Mouse (Mus musculus): Measurements from ENCODE around the gene Mga. TPM values are rescaled to one million over a fixed set of nuclear protein-coding genes. Genes with fewer than 3 reads are reported as not detected.

The Mga gene
- total RNA-seq (2012; rRNA removed): 30.1 and 34.0 TPM in 2 replicates
- 21.8 and 23.9 TPM in 2 replicates for total RNA-seq (2014; rRNA removed)
- 25.8 and 37.5 TPM in 2 replicates for polyA plus RNA-seq (2012; ENCODE audit: insufficient read length, low read depth)

DNA sequence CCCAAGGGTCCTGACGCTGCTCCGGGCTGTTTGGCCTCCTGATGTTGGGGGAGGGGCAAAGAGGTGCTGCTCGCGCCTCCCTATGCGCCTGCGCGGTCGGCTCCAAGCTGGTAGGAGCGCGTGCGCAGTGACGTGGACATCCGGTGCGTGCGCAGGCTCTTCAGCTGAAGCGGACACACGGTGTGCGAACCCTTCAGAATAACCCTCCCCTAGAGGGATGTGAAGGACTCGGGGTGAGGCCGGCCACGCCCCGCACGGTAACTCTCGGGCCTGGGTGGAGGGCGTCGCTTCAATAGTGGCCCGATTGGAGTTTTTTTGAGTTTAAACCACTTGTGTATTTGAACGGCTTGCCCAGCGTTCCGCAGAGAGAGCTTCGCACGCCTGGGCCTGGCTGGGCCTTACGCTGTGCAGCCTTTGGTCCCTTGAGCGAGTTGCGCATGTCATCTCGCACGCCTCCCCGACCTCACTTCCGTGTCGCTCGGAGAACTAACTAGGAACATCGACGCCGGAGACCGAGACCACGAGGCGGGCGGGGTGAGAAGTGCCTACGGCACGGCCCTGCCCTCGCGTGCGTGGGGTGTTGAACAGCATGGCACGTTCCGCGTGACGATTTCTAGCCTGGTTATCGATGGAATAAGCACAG, at the start of gene Mga:
TSS of gene Mga (plus strand) at position 139 of the 643 bp plus-strand sequence.
- dilution Hi-C loops (cut with MboI; ENCODE audit: extremely low pct_ligation_motif_present, extremely low pct_unique_long_range_greater_than_20kb, low sequenced_read_pairs): no loop called here
- Histone ChIP-seq H3K36me3 (replicated peaks in 1 of 2; ENCODE audit: control insufficient read depth in 1 of 2, insufficient read depth in 1 of 2, low read length in 1 of 2) (peaks cover 0 to 8% of the 10 kb centered on the region in 2 experiments), H3K4me1 (ENCODE audit: control insufficient read depth in 1 of 2, insufficient read depth in 2 of 2) (peaks cover 0 to 34% of the 10 kb centered on the region in 2 experiments; a peak in 2 of 4 replicates), H3K4me3 (replicated peaks in 1 of 3; ENCODE audit: low read depth in 2 of 3, low read length in 2 of 3, poor library complexity in 1 of 3) (peak within 1 kb of the TSS; percentile 49 to 77 (median 65)), H3K27ac (ENCODE audit: insufficient read depth, low read depth) (peak within 1 kb of the TSS; percentile 60), H3K27me3 (replicated peaks) (peaks cover 15% of the 10 kb centered on the region), H3K4me2 (ENCODE audit: insufficient read depth, low read depth, poor library complexity, severe bottlenecking) (peak within 1 kb of the TSS; percentile 82), H3K9me3 (replicated peaks; ENCODE audit: low read length) (no peaks in the 10 kb centered on the region), H3K9ac (ENCODE audit: insufficient read depth, low read depth) (peak within 1 kb of the TSS; percentile 65), H3K79me2 (replicated peaks; ENCODE audit: control insufficient read depth, extremely low read depth, insufficient read depth, poor library complexity, severe bottlenecking) (peaks cover 29% of the 10 kb centered on the region)
- in situ Hi-C loops (cut with MboI; ENCODE audit: low pct_ligation_motif_present, low pct_unique_long_range_greater_than_20kb, low sequenced_read_pairs): loop anchor here (10.0 kb wide), 1 partner anchor 202 kb away; no protein-coding TSS in a partner anchor
- TF ChIP-seq POLR2A (IDR thresholded peaks at IDR 0.05; ENCODE audit: low read depth, low read length) (peak; percentile 95), USF2 (conservative IDR thresholded peaks at IDR 0.05; ENCODE audit: low read depth, low read length) (no peak; the same call in 1 of the 2 replicates), CTCF (conservative IDR thresholded peaks at IDR 0.05 in 1 of 2, IDR thresholded peaks at IDR 0.05 in 1 of 2; ENCODE audit: low read depth in 2 of 2, low read length in 2 of 2) (no peak), MEF2A (IDR thresholded peaks at IDR 0.05; ENCODE audit: borderline replicate concordance, low read depth, low read length) (peak; percentile 29; the same call in 1 of the 2 replicates), KAT2A (IDR thresholded peaks at IDR 0.05; ENCODE audit: insufficient replicate concordance, low read length) (peak; percentile 41; the same call in 1 of the 2 replicates), ETS1 (conservative IDR thresholded peaks at IDR 0.05; ENCODE audit: low read depth, low read length) (peak; percentile 33), TCF12 (IDR thresholded peaks at IDR 0.05; ENCODE audit: low read depth, low read length) (peak; percentile 69; the same call in 1 of the 2 replicates), SIN3A (IDR thresholded peaks at IDR 0.05; ENCODE audit: low read length) (peak; percentile 82; the same call in 1 of the 2 replicates), HCFC1 (IDR thresholded peaks at IDR 0.05; ENCODE audit: low read depth, low read length) (peak; percentile 72), MAFK (IDR thresholded peaks at IDR 0.05; ENCODE audit: insufficient replicate concordance, low read length) (no peak), USF1 (IDR thresholded peaks at IDR 0.05; ENCODE audit: low read depth, low read length) (no peak; the same call in 1 of the 2 replicates), MAZ (IDR thresholded peaks at IDR 0.05; ENCODE audit: low read depth, low read length) (no peak; the same call in 1 of the 2 replicates), RAD21 (IDR thresholded peaks at IDR 0.05; ENCODE audit: low read depth, low read length) (no peak), ZC3H11A (IDR thresholded peaks at IDR 0.05; ENCODE audit: low read depth, low read length) (no peak), JUND (conservative IDR thresholded peaks at IDR 0.05; ENCODE audit: low read depth, low read length) (no peak), BHLHE40 (IDR thresholded peaks at IDR 0.05; ENCODE audit: low read depth, low read length) (peak; percentile 78), ELF1 (IDR thresholded peaks at IDR 0.05; ENCODE audit: low read depth, low read length) (peak; percentile 87), MXI1 (IDR thresholded peaks at IDR 0.05; ENCODE audit: low read depth, low read length) (peak; percentile 87), SMC3 (IDR thresholded peaks at IDR 0.05; ENCODE audit: low read depth, low read length) (no peak), IRF4 (IDR thresholded peaks at IDR 0.05; ENCODE audit: low read depth, low read length) (no peak), PAX5 (IDR thresholded peaks at IDR 0.05; ENCODE audit: low read length) (no peak), ZKSCAN1 (IDR thresholded peaks at IDR 0.05; ENCODE audit: borderline replicate concordance, low read depth, low read length) (no peak), CHD1 (IDR thresholded peaks at IDR 0.05; ENCODE audit: low read depth, low read length) (no peak), UBTF (IDR thresholded peaks at IDR 0.05; ENCODE audit: low read depth, low read length) (0 out of 2 replicates have a peak, but pooled peaks have one; percentile 13), NRF1 (IDR thresholded peaks at IDR 0.05; ENCODE audit: low read depth, low read length) (peak; percentile 88), GABPA (IDR thresholded peaks at IDR 0.05; ENCODE audit: insufficient replicate concordance, low read depth, low read length) (no peak), POLR2AphosphoS2 (IDR thresholded peaks at IDR 0.05; ENCODE audit: low read depth, low read length) (peak; percentile 70; the same call in 1 of the 2 replicates), JUN (IDR thresholded peaks at IDR 0.05; ENCODE audit: insufficient read depth, low read depth, low read length) (no peak), ZMIZ1 (IDR thresholded peaks at IDR 0.05; ENCODE audit: low read depth, low read length) (peak; percentile 84), RCOR1 (conservative IDR thresholded peaks at IDR 0.05; ENCODE audit: low read depth, low read length) (no peak), CHD2 (IDR thresholded peaks at IDR 0.05; ENCODE audit: low read length) (peak; percentile 39; the same call in 1 of the 2 replicates), MAX (IDR thresholded peaks at IDR 0.05; ENCODE audit: low read length) (peak; percentile 97), MYC (IDR thresholded peaks at IDR 0.05; ENCODE audit: low read depth, low read length) (peak; percentile 83), EP300 (IDR thresholded peaks at IDR 0.05; ENCODE audit: low read length) (no peak), E2F4 (IDR thresholded peaks at IDR 0.05; ENCODE audit: insufficient replicate concordance, low read depth, low read length) (no peak), ZNF384 (IDR thresholded peaks at IDR 0.05; ENCODE audit: low read depth, low read length) (no peak), NELFE (IDR thresholded peaks at IDR 0.05; ENCODE audit: low read depth, low read length) (peak; percentile 92), TBP (conservative IDR thresholded peaks at IDR 0.05; ENCODE audit: low read depth, low read length) (peak; percentile 78)
- DNase-seq (ENCODE audit: extremely low read depth): peak; percentile 99
